Mouse (Mus musculus) erythroblast, embryonic 14.5 days (primary cell): ENCODE measurements around the gene Psmb2.

ENCODE experiments used
- GATA1 ChIP-seq: IDR thresholded peaks from 2 replicates; pipeline ENCODE4 v1.6.1; 2012; ENCODE audit warnings: low read length, inconsistent platforms, mixed read lengths
- TAL1 ChIP-seq: IDR thresholded peaks from 3 replicates; pipeline ENCODE4 v1.6.1; 2012; ENCODE audit warnings: low read length, inconsistent platforms, mixed read lengths

DNA sequence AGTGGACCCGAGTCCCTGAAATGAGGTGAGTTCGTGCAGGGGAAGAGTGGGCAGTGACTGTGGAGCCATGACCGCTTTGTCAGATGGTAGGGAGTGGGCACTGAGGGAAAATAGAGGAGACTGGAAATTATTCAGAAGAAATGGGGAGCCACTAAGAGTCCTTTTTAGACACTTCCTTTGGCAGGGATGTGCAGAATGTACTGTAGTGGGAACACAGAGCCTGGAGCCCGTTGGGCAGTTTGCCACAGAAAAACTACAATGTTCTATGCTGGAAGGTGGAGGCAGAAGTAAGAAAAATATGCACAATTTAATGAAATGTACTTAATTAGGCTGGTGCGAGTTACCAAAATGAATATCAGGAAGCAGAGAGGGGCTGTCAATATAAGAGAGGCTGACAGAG lies 24.3 kb upstream of the Psmb2 start:
- no peak for TF ChIP-seq GATA1
- no peak for TF ChIP-seq TAL1
